Comparison of ENCODE assay signal across 16 mouse cellular contexts in the genomic region with DNA sequence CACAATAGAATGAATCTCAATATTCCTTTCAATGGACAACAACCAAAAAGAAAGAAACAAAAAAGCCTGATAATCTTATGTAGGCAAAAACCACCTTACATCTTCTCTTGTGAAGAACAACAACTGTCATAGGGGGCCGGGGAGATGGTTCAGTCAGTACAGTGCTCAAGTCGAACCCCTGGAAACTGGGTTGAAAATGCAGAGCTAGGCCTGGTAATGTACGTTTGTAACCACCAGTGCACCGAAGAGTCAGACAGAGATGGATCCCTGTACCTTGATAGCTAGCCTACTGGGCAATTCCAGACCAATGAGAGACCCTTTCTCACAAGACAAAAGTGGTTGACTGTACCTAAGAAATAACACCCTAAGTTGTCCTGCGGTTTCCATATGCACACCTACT.
"Had no signal": no experiment of that assay in that cellular context is flagged by ENCODE, and none has a peak within 500 bp of the region (broad histone marks: within the 10 kb centered on the region; RNA-seq: fewer than 3 reads in every experiment).

No protein-coding gene starts in this region.

- H3K36me3 ChIP-seq: neural tube, embryonic 13.5 days; neural tube, embryonic 15.5 days; stomach, embryonic 15.5 days had no signal

- H3K4me2 ChIP-seq: neural tube, embryonic 13.5 days; neural tube, embryonic 15.5 days; stomach, embryonic 15.5 days had no signal

- H3K4me1 ChIP-seq: neural tube, embryonic 13.5 days; neural tube, embryonic 15.5 days; stomach, embryonic 15.5 days had no signal

- H3K27ac ChIP-seq: neural tube, embryonic 13.5 days; neural tube, embryonic 15.5 days; stomach, embryonic 15.5 days; stomach, postnatal 0 days had no signal

- DNase-seq: retina, postnatal 1 day; right cerebral cortex, adult 18-20 months; right cerebral cortex, postnatal 14 days; right cerebral cortex, postnatal 25 days; right cerebral cortex, postnatal 4 days; spleen, adult 18-20 months; thymus, adult 18-20 months; thymus, adult 2 months; thymus, postnatal 14 days; thymus, postnatal 25 days; thymus, postnatal 36 days; thymus, postnatal 4 days had no signal

- H3K4me3 ChIP-seq: neural tube, embryonic 13.5 days; neural tube, embryonic 15.5 days; stomach, embryonic 15.5 days had no signal

- H3K9ac ChIP-seq: neural tube, embryonic 13.5 days; neural tube, embryonic 15.5 days; stomach, embryonic 15.5 days had no signal

- H3K9me3 ChIP-seq: neural tube, embryonic 13.5 days; neural tube, embryonic 15.5 days; stomach, embryonic 15.5 days had no signal

- H3K27me3 ChIP-seq: neural tube, embryonic 13.5 days; neural tube, embryonic 15.5 days; stomach, embryonic 15.5 days had no signal
